In the genomic region with DNA sequence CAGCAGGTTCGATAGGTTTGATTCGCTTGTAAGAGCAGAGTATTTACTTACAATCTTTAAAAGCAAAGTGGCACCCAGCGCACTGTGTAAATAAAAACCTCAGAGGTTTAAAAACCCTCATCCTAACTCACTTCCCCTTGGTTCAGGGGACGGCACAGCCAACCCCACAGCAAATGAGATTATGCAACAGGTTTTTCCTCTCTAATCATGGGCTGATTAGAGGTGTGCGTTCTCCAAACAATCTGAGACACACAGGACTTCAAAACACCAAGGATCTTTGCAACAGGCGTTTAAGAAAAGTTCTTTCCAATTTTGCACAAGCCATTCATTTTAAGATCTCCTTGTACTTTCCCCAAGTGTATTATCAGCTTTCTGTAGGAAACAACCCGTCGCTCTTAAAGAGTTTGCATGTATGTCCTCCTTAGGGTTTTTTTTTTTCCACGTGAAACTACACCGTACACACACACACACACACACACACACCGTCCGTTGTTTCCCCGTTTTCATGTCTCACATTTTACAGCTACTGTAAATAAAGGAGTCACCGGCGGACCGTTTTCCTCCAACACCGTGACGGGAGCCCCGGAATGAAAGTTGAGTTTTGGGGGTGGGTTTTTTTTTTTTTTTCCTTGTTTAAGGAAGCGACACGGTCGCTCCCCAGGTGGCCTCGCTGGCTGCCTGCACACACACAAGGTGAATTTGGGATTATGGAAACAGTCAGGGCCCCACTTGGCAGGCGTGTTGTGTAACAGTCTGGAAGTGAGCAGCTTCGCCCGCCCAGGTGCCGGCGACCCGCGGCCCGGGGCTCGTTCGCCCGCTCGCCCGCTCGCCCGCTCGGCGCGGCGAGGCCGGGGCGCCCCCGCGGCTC, we compare ENCODE assay signal across 8 mouse cellular contexts. TPM values are rescaled to one million over a fixed set of nuclear protein-coding genes. Genes with fewer than 3 reads are reported as not detected.
DNase-seq lines count a peak whose midpoint lies in the region; ATAC-seq and TF ChIP-seq lines count a peak whose summit lies in the region.

No protein-coding gene starts in this region.

- H3K27me3 ChIP-seq in forebrain, embryonic 11.5 days (ENCODE audit: control insufficient read depth, insufficient read depth, low read length) = 0 out of 2 replicates have a peak, but pooled peaks cover 3% of the 10 kb centered on the region
- H3K27me3 ChIP-seq in small intestine, adult 2 months (ENCODE audit: control insufficient read depth, insufficient read depth, low read length) = no peaks in the 10 kb centered on the region

- no peak for ATAC-seq in forebrain, embryonic 11.5 days (replicated peaks; ENCODE audit: low FRiP score)

- no peaks in the 10 kb centered on the region for H3K9me3 ChIP-seq in forebrain, embryonic 11.5 days (ENCODE audit: control insufficient read depth, low read length)

- H3K9ac ChIP-seq in forebrain, embryonic 11.5 days (ENCODE audit: low read length) = peak overlapping the region; percentile 95

- H3K4me1 ChIP-seq in forebrain, embryonic 11.5 days (replicated peaks; ENCODE audit: control insufficient read depth, insufficient read depth, low read length) = peaks cover 14% of the 10 kb centered on the region; the same call in 1 of the 2 replicates
- peaks cover 13% of the 10 kb centered on the region; the same call in 1 of the 2 replicates for H3K4me1 ChIP-seq in small intestine, adult 2 months (ENCODE audit: control insufficient read depth, insufficient read depth, insufficient read length, low read length)

- peak; percentile 22 for DNase-seq in layer of hippocampus, adult 11-12 months (ENCODE audit: low spot score)
- DNase-seq in layer of hippocampus, adult 9-11 months = no peak
- DNase-seq in brain, embryonic 14.5 days (ENCODE audit: low read depth) = peak; percentile 54
- DNase-seq in forebrain, embryonic 11.5 days (ENCODE audit: low spot score) = peak; percentile 71
- peak; percentile 10 for DNase-seq in heart, postnatal 25 days (ENCODE audit: low spot score)
- DNase-seq in kidney, postnatal 36 days = peak; percentile 60 to 66

- WGBS in forebrain, embryonic 11.5 days = under 1% methylated on average over 45 of the region's 46 CpGs
- under 1% methylated on average over 42 of the region's 46 CpGs for WGBS in macrophage (ENCODE audit: missing documents)
- WGBS in small intestine, adult 2 months = under 1% methylated on average over 46 of the region's 46 CpGs

- intact Hi-C loops in heart, postnatal 25 days (cut with DNase I) = loop anchor here (5.0 to 10.0 kb wide), 2 partner anchors 131 to 367 kb away; partner anchors contain the start of gene Cdkn1b

- peak overlapping the region; percentile 90 for H3K27ac ChIP-seq in forebrain, embryonic 11.5 days (ENCODE audit: low read depth, low read length)
- H3K27ac ChIP-seq in macrophage = peak overlapping the region; percentile 61
- peak overlapping the region; percentile 95 for H3K27ac ChIP-seq in small intestine, adult 2 months (ENCODE audit: insufficient read depth, low read depth, low read length)

- no peaks in the 10 kb centered on the region for H3K36me3 ChIP-seq in forebrain, embryonic 11.5 days (ENCODE audit: control insufficient read depth, insufficient read depth, low read length)
- H3K36me3 ChIP-seq in macrophage (ENCODE audit: inconsistent target) = no peaks in the 10 kb centered on the region
- H3K36me3 ChIP-seq in small intestine, adult 2 months (ENCODE audit: control insufficient read depth, insufficient read depth, low read length) = peaks cover 1% of the 10 kb centered on the region; the same call in 1 of the 2 replicates

- TF ChIP-seq POLR2A in brain, embryonic 14.5 days (IDR thresholded peaks at IDR 0.05; ENCODE audit: borderline replicate concordance, extremely low read depth, insufficient read depth, insufficient read length, poor library complexity, severe bottlenecking) = no peak
- TF ChIP-seq POLR2A in small intestine, adult 2 months (IDR thresholded peaks at IDR 0.05; ENCODE audit: low read depth, low read length) = no peak

- peak overlapping the region; percentile 89 for H3K4me3 ChIP-seq in forebrain, embryonic 11.5 days (ENCODE audit: low read depth, low read length)
- peak overlapping the region; percentile 76 for H3K4me3 ChIP-seq in macrophage (ENCODE audit: inconsistent target)
- H3K4me3 ChIP-seq in small intestine, adult 2 months (ENCODE audit: low read depth, low read length) = peak overlapping the region; percentile 95

- peaks cover 44% of the 10 kb centered on the region for H3K79me2 ChIP-seq in macrophage (ENCODE audit: inconsistent target)

- peak overlapping the region; percentile 74 for H3K4me2 ChIP-seq in forebrain, embryonic 11.5 days (ENCODE audit: low read depth, low read length, severe bottlenecking)

- TF ChIP-seq CTCF in brain, embryonic 14.5 days (IDR thresholded peaks at IDR 0.05; ENCODE audit: borderline replicate concordance, extremely low read depth, insufficient read depth, insufficient read length) = no peak
- no peak for TF ChIP-seq CTCF in small intestine, adult 2 months (IDR thresholded peaks at IDR 0.05; ENCODE audit: extremely low read depth, insufficient read length, insufficient replicate concordance, low read depth, low read length)

RNA-seq across cellular contexts. Expression of gene Dusp16, which starts 0.9 kb away (rescaled TPM):
- polyA plus RNA-seq in brain, embryonic 14.5 days (2012; rRNA removed) = 8.0 and 10.4 TPM in 2 replicates
- 24.9 and 28.3 TPM in 2 replicates for polyA plus RNA-seq in forebrain, embryonic 11.5 days (2014; fragmentation: Nextera tagmentation; extraction: Ambion mirVana)
- 10 to 100 TPM; 22.8 TPM for total RNA-seq in heart, postnatal 25 days (2021)
- total RNA-seq in macrophage (2018; cell fraction: chromatin; rRNA removed) = 100 to 1,000 TPM in 7 of 26 experiments, 10 to 100 TPM in 18, 1 to 10 TPM in 1; 8.9 to 188 (median 32.3) TPM
- 10 to 100 TPM in 10 of 26 experiments, 1 to 10 TPM in 16; 5.1 to 52.7 (median 7.9) TPM for total RNA-seq in macrophage (2018; cell fraction: cytosol; rRNA removed)
- total RNA-seq in macrophage (2018; cell fraction: nucleus; rRNA removed) = 100 to 1,000 TPM in 5 of 26 experiments, 10 to 100 TPM in 21; 12.9 to 170 (median 44.5) TPM
- 3.8 to 6.6 TPM (median 5.5 TPM) in 3 replicates for polyA plus RNA-seq in macrophage (2018)
- polyA plus RNA-seq in small intestine, adult 2 months (2012; rRNA removed) = 9.5 and 26.1 TPM in 2 replicates

RNA-seq across cellular contexts. Expression of gene Crebl2, which starts 38.5 kb away (rescaled TPM):
- polyA plus RNA-seq in brain, embryonic 14.5 days (2012; rRNA removed) = 8.4 and 8.8 TPM in 2 replicates
- 0.87 and 1.1 TPM in 2 replicates for polyA plus RNA-seq in forebrain, embryonic 11.5 days (2014; fragmentation: Nextera tagmentation; extraction: Ambion mirVana)
- 10 to 100 TPM; 11.5 to 12.1 TPM for total RNA-seq in heart, postnatal 25 days (2021)
- 10 to 100 TPM in 25 of 26 experiments, 1 to 10 TPM in 1; 7.4 to 58.3 (median 19.8) TPM for total RNA-seq in macrophage (2018; cell fraction: chromatin; rRNA removed)
- 10 to 100 TPM in 10 of 26 experiments, 1 to 10 TPM in 16; 6.8 to 14.6 (median 9.1) TPM for total RNA-seq in macrophage (2018; cell fraction: cytosol; rRNA removed)
- 10 to 100 TPM; 10.7 to 53.8 (median 14.3) TPM for total RNA-seq in macrophage (2018; cell fraction: nucleus; rRNA removed)
- 5.8 to 10.2 TPM (median 8.3 TPM) in 3 replicates for polyA plus RNA-seq in macrophage (2018)
- polyA plus RNA-seq in small intestine, adult 2 months (2012; rRNA removed) = 2.8 and 4.2 TPM in 2 replicates
